Mouse (Mus musculus) ES-E14 (cell line): ENCODE results near the gene Ivd. TPM values are rescaled to one million over a fixed set of nuclear protein-coding genes. Genes with fewer than 3 reads are reported as not detected.

Source experiments
- DNase-seq: peaks from one replicate; pipeline ENCODE4 v3.0.0-alpha.2; 2013; ENCODE audit warnings: low read depth, low spot score
- H3K27ac ChIP-seq: 2 replicates; pipeline ENCODE4 v1.5.1; 2012; ENCODE audit warnings: low read depth, mild to moderate bottlenecking, low read length, moderate library complexity, mixed read lengths; ENCODE audit not compliant: poor library complexity, insufficient read depth, severe bottlenecking
- H3K36me3 ChIP-seq: 2 replicates; pipeline ENCODE4 v1.6.1; 2012; ENCODE audit warnings: mild to moderate bottlenecking, low read length, moderate library complexity, mixed read lengths; ENCODE audit not compliant: control insufficient read depth, poor library complexity, insufficient read depth, severe bottlenecking
- H3K4me1 ChIP-seq, 2 experiments: fragments of 150-350 bp in 1 of 2; sonication (generic) in 1 of 2; 2 replicates each; pipeline ENCODE4 v1.6.1; 2012; ENCODE audit warnings: low read length in 2 of 2, mild to moderate bottlenecking in 1 of 2, mixed read lengths in 1 of 2; ENCODE audit not compliant: control insufficient read depth in 2 of 2, insufficient read depth in 2 of 2, poor library complexity in 1 of 2
- H3K4me3 ChIP-seq, 2 experiments: fragments of 150-350 bp in 1 of 2; sonication (generic) in 1 of 2; 2 replicates each; pipeline ENCODE4 v1.5.1; 2012; ENCODE audit warnings: low read length in 2 of 2, low read depth in 1 of 2, mild to moderate bottlenecking in 1 of 2, mixed read lengths in 1 of 2; ENCODE audit not compliant: insufficient read depth in 1 of 2, poor library complexity in 1 of 2, severe bottlenecking in 1 of 2
- H3K9ac ChIP-seq: 2 replicates; pipeline ENCODE4 v1.6.1; 2012; ENCODE audit warnings: low read depth, mild to moderate bottlenecking, low read length, mixed read lengths; ENCODE audit not compliant: poor library complexity, insufficient read depth, severe bottlenecking
- H3K9me3 ChIP-seq: fragments of 150-350 bp; sonication (generic); 2 replicates; pipeline ENCODE4 v1.6.1; 2012; ENCODE audit warnings: low read depth, mild to moderate bottlenecking, low read length; ENCODE audit not compliant: control insufficient read depth, insufficient read depth
- CHD2 ChIP-seq: IDR thresholded peaks from 2 replicates; pipeline ENCODE4 v1.6.1; 2014; ENCODE audit warnings: mild to moderate bottlenecking, low read depth, low read length, inconsistent platforms
- HCFC1 ChIP-seq: IDR thresholded peaks from 2 replicates; pipeline ENCODE4 v1.6.1; 2012; ENCODE audit warnings: low read length, inconsistent platforms, borderline replicate concordance; ENCODE audit not compliant: insufficient read depth
- MAFK ChIP-seq: IDR thresholded peaks from 2 replicates; pipeline ENCODE4 v1.6.1; 2014; ENCODE audit warnings: mild to moderate bottlenecking, low read depth, low read length, inconsistent platforms; ENCODE audit not compliant: insufficient read depth
- ZC3H11A ChIP-seq: IDR thresholded peaks from 2 replicates; pipeline ENCODE4 v1.6.1; 2012; ENCODE audit warnings: low read depth, mild to moderate bottlenecking, inconsistent platforms, low read length, borderline replicate concordance
- ZNF384 ChIP-seq: IDR thresholded peaks from 2 replicates; pipeline ENCODE4 v1.6.1; 2012; ENCODE audit warnings: low read depth, low read length, inconsistent platforms
- in situ Hi-C, 2 experiments: fragments of 600-800 bp; cut with MboI; formaldehyde crosslinking; loops; one replicate each; pipeline ENCODE4 v1.15.1; 2025; ENCODE audit warnings: low sequenced_read_pairs in 2 of 2, inconsistent platforms in 1 of 2; ENCODE audit not compliant: unreplicated experiment in 2 of 2
- total RNA-seq: library from RNA; depleted of rRNA; stranded (reverse); fragments of 300-350 nt; gene quantifications from 2 replicates; pipeline ENCODE4 v1.2.3, GENCODE M21; 2012

Ivd gene
- total RNA-seq, 1 experiment = 19.6 TPM

DNA sequence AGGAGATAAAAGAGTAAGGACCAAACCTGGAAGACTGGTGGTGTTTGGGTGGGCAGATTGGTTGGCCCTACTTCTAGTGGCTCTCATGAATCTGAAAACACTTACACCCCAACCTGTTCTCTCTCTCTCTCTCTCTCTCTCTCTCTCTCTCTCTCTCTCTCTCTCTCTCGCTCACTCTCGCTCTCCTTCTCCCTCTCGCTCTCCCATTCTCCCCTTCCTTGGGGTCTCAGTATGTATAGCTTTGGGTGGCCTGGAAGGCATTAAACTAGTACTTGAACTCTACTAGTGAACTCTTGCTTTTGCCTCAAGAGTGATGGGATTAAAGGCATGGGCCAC, 554 bp downstream of the Ivd start:
- Histone ChIP-seq H3K36me3 (no peaks in the 10 kb centered on the region), H3K9me3 (no peaks in the 10 kb centered on the region), H3K9ac (peak overlapping the region; percentile 92), H3K27ac (no peak overlapping the region), H3K4me1 (peaks cover 0 to 1% of the 10 kb centered on the region in 2 experiments; a peak in 1 of 4 replicates), H3K4me3 (peak overlapping the region; percentile 82 to 88)
- in situ Hi-C loops = no loop called here
- no peak for TF ChIP-seq MAFK
- no peak for TF ChIP-seq ZC3H11A
- TF ChIP-seq ZNF384 = no peak
- no peak for TF ChIP-seq CHD2
- no peak for TF ChIP-seq HCFC1
- no peak for DNase-seq

DNA sequence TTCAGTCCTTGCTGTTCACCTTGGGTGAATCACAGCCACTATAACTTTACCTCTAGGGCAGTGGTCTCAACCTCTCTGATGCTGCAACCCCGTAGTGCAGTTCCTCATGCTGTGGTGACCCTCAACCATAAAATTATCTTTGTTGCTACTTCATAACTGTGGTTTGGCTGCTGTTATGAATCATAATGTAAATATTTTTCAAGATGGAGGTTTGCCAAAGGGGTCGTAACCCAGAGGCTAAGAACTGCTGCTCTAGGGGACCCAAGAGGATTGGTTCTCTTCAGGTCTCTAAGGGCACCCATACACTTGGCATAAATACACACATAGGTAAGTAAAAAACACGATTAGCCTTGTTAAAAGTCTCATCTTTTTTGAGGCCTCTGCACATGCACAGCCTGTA, 8.8 kb downstream of the Ivd start:
- Histone ChIP-seq H3K4me1 (peaks cover 0 to 1% of the 10 kb centered on the region in 2 experiments; a peak in 1 of 4 replicates), H3K36me3 (peaks cover 9% of the 10 kb centered on the region), H3K9me3 (no peaks in the 10 kb centered on the region), H3K9ac (no peak overlapping the region), H3K27ac (no peak overlapping the region), H3K4me3 (no peak overlapping the region)
- TF ChIP-seq HCFC1 (no peak), MAFK (no peak)
- DNase-seq = no peak
- in situ Hi-C loops = no loop called here

DNA sequence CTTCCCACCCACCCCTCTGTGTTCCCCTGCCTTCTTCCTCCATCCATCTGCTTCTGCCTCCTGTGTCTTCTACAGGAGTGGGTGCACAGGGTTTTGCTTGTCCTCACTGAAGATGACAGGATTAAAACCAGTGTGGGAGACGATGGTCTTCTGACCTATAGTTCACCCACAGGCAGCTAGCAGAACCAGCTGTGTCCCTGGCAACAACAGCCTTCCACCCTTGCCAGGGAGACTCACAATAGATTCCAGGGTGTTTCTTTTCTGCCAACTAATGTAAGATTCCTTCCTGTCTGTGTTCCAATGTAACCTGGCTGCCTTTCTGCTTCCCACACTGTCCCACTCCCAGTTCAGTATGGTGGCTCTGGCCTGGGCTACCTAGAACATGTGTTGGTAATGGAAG, 9.3 kb downstream of the Ivd start:
- Histone ChIP-seq H3K4me3 (no peak overlapping the region), H3K36me3 (peaks cover 9% of the 10 kb centered on the region), H3K4me1 (peaks cover 0 to 1% of the 10 kb centered on the region in 2 experiments; a peak in 1 of 4 replicates), H3K9ac (no peak overlapping the region), H3K27ac (no peak overlapping the region), H3K9me3 (no peaks in the 10 kb centered on the region)
- in situ Hi-C loops = no loop called here
- no peak for TF ChIP-seq HCFC1
- TF ChIP-seq CHD2 = no peak
- TF ChIP-seq MAFK = no peak
- no peak for TF ChIP-seq ZC3H11A
- no peak for TF ChIP-seq ZNF384
- DNase-seq = no peak

DNA sequence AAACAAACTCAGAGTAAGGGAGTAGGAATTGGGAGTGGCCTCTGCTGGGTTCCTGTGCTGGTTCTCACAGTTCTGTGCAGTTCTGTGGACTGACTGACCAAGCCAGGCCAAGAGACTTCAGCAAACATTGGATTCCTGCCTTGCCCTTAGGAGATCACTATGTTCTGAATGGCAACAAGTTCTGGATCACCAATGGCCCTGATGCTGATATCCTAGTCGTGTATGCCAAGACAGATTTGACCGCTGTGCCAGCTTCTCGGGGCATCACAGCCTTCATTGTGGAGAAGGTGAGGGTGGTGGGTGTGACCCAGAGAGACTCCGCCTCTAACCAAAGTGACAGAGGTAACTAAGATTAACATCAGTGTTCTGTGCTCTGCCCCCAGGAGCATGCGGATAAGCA, 11.3 kb downstream of the Ivd start:
- Histone ChIP-seq H3K4me3 (no peak overlapping the region), H3K27ac (no peak overlapping the region), H3K4me1 (peaks cover 0 to 1% of the 10 kb centered on the region in 2 experiments; a peak in 1 of 4 replicates), H3K9ac (no peak overlapping the region), H3K9me3 (no peaks in the 10 kb centered on the region), H3K36me3 (peaks cover 18% of the 10 kb centered on the region)
- DNase-seq = no peak
- no peak for TF ChIP-seq HCFC1
- no peak for TF ChIP-seq MAFK
- TF ChIP-seq ZC3H11A = no peak
- TF ChIP-seq ZNF384 = no peak
- no peak for TF ChIP-seq CHD2
- in situ Hi-C loops = no loop called here

DNA sequence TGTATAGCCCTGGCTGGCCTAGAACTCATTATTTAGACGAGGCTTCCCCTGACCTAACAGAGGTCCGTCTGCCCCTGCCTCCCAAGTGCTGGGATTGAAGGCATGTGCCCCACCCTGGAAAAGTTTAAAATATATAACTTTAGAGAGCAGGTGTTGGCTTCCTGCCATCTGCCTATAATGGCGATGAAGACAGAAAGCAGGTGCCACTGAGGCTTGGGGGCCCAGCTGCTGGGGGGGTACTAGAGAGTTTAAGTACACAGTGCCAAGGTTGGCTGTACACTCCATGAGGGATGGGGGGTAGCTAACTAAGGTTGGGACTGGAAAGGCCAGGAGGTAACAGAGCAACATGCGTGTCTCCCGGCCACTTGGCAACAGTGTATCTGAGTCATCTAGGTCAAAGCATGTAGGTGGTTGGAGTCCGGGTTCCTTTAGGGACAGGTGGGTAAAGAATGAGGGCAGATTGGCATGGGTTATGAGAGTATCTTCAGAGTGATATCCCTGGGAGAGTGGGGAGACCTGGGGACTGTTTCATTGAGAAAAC, 12.2 kb downstream of the Ivd start:
- Histone ChIP-seq H3K27ac (no peak overlapping the region), H3K4me3 (no peak overlapping the region), H3K9me3 (no peaks in the 10 kb centered on the region), H3K36me3 (peaks cover 18% of the 10 kb centered on the region), H3K9ac (no peak overlapping the region), H3K4me1 (peaks cover 0 to 1% of the 10 kb centered on the region in 2 experiments; a peak in 1 of 4 replicates)
- TF ChIP-seq CHD2 (no peak), HCFC1 (no peak), ZC3H11A (no peak), ZNF384 (no peak), MAFK (no peak)
- no peak for DNase-seq
- in situ Hi-C loops = no loop called here
